Mouse (Mus musculus) right cerebral cortex, postnatal 25 days (tissue): ENCODE measurements around the gene Nos1ap.

ENCODE experiments used
- DNase-seq: peaks from one replicate; pipeline ENCODE4 v3.0.0; 2022

Nos1ap gene

GRCm38 (mm10) chr1:170499466-170499865 is 90.2 kb downstream of the Nos1ap start:
- DNase-seq: no peak

- DNase-seq: no peak
Observed at GRCm38 (mm10) chr1:170498645-170499044, 91.0 kb downstream of the Nos1ap start.

GRCm38 (mm10) chr1:170496221-170496620 is 93.4 kb downstream of the Nos1ap start:
- DNase-seq: no peak

- no peak for DNase-seq
Observed at GRCm38 (mm10) chr1:170495538-170496183, 94.0 kb downstream of the Nos1ap start.

- no peak for DNase-seq
Observed at GRCm38 (mm10) chr1:170492527-170492926, 97.1 kb downstream of the Nos1ap start.

- DNase-seq: no peak
Observed at GRCm38 (mm10) chr1:170492027-170492426, 97.6 kb downstream of the Nos1ap start.

- DNase-seq: no peak
Observed at GRCm38 (mm10) chr1:170489936-170490335, 99.7 kb downstream of the Nos1ap start.

- DNase-seq: no peak
Observed at GRCm38 (mm10) chr1:170489450-170489849, 100.2 kb downstream of the Nos1ap start.

- no peak for DNase-seq
Observed at GRCm38 (mm10) chr1:170485119-170485518, 104.5 kb downstream of the Nos1ap start.

- DNase-seq: no peak
Observed at GRCm38 (mm10) chr1:170482236-170482905, 107.3 kb downstream of the Nos1ap start.

GRCm38 (mm10) chr1:170481093-170481492 is 108.6 kb downstream of the Nos1ap start:
- DNase-seq: no peak

- no peak for DNase-seq
Observed at GRCm38 (mm10) chr1:170479458-170479798, 110.2 kb downstream of the Nos1ap start.

- no peak for DNase-seq
Observed at GRCm38 (mm10) chr1:170478791-170479457, 110.7 kb downstream of the Nos1ap start.

- DNase-seq: no peak
Observed at GRCm38 (mm10) chr1:170477636-170478600, 111.7 kb downstream of the Nos1ap start.

- DNase-seq: no peak
Observed at GRCm38 (mm10) chr1:170473460-170473859, 116.2 kb downstream of the Nos1ap start.

GRCm38 (mm10) chr1:170472861-170473260 is 116.8 kb downstream of the Nos1ap start:
- no peak for DNase-seq

- no peak for DNase-seq
Observed at GRCm38 (mm10) chr1:170466099-170467009, 123.3 kb downstream of the Nos1ap start.

GRCm38 (mm10) chr1:170462140-170462539 is 127.5 kb downstream of the Nos1ap start:
- no peak for DNase-seq

GRCm38 (mm10) chr1:170459896-170460602 is 129.6 kb downstream of the Nos1ap start:
- DNase-seq: no peak

- DNase-seq: no peak
Observed at GRCm38 (mm10) chr1:170457673-170458072, 132.0 kb downstream of the Nos1ap start.
